Mouse (Mus musculus) hindbrain, embryonic 12.5 days (tissue): ENCODE measurements around the gene Pex11a. TPM values are rescaled to one million over a fixed set of nuclear protein-coding genes. Genes with fewer than 3 reads are reported as not detected.
"Not testable (repeated sequence)": the region's sequence is repeated elsewhere in the genome, so short reads cannot be mapped to it uniquely, and the experiment has no call there.

Source experiments
- ATAC-seq: fragments of 200-750 bp; cut with Nextera tagmentation; 2 replicates; pipeline ENCODE4 v1.8.0; 2017; ENCODE audit warnings: moderate TSS enrichment; ENCODE audit not compliant: low FRiP score
- H3K27ac ChIP-seq: fragments of 300-500 bp; sonication (generic); 2 replicates; pipeline ENCODE4 v1.5.1; 2016; ENCODE audit warnings: mild to moderate bottlenecking
- H3K27me3 ChIP-seq: fragments of 300-500 bp; sonication (generic); 2 replicates; pipeline ENCODE4 v1.6.1; 2016; ENCODE audit warnings: mild to moderate bottlenecking
- H3K36me3 ChIP-seq: fragments of 300-500 bp; sonication (generic); 2 replicates; pipeline ENCODE4 v1.6.1; 2016; ENCODE audit warnings: mild to moderate bottlenecking
- H3K4me1 ChIP-seq: fragments of 300-500 bp; sonication (generic); 2 replicates; pipeline ENCODE4 v1.6.1; 2016
- H3K4me2 ChIP-seq: fragments of 300-500 bp; sonication (generic); replicated peaks from 2 replicates; pipeline ENCODE4 v1.6.1; 2016; ENCODE audit warnings: mild to moderate bottlenecking
- H3K4me3 ChIP-seq: fragments of 300-500 bp; sonication (generic); 2 replicates; pipeline ENCODE4 v1.5.1; 2016; ENCODE audit warnings: mild to moderate bottlenecking
- H3K9ac ChIP-seq: fragments of 300-500 bp; sonication (generic); 2 replicates; pipeline ENCODE4 v1.6.1; 2016; ENCODE audit warnings: mild to moderate bottlenecking, moderate library complexity
- H3K9me3 ChIP-seq: fragments of 300-500 bp; sonication (generic); replicated peaks from 2 replicates; pipeline ENCODE4 v1.6.1; 2016; ENCODE audit warnings: mild to moderate bottlenecking
- WGBS: fragments of 180-500 bp; shearing (Covaris S2); methylation state at CpG from one replicate; pipeline ENCODE4 v1.1.7; 2016; 5-methylcytosine and 5-hydroxymethylcytosine counted together
- polyA plus RNA-seq: library from polyadenylated mRNA; unstranded; fragments of >200 nt; fragmentation: Nextera tagmentation; extraction: Ambion mirVana; gene quantifications from 2 replicates; pipeline ENCODE4 v1.2.1, GENCODE M21; 2016

Gene Pex11a
- 6.8 and 9.5 TPM in 2 replicates for polyA plus RNA-seq

- Histone ChIP-seq H3K9ac (peak within 1 kb of the TSS; percentile 66), H3K27me3 (0 out of 2 replicates have a peak, but pooled peaks cover 3% of the 10 kb centered on the region), H3K27ac (no peak within 1 kb of the TSS), H3K4me1 (peaks cover 8% of the 10 kb centered on the region), H3K9me3 (no peaks in the 10 kb centered on the region), H3K36me3 (no peaks in the 10 kb centered on the region), H3K4me2 (peak within 1 kb of the TSS; percentile 92), H3K4me3 (peak within 1 kb of the TSS; percentile 72)
- peak; percentile 81 for ATAC-seq
- 2% methylated on average over 46 of the region's 46 CpGs for WGBS
Measured at GRCm38 (mm10) chr7:79742659-79743536, at the start of gene Pex11a, which contains the start of gene Wdr93. TSS of gene Pex11a (minus strand) at chr7:79743131. TSS of gene Wdr93 (plus strand) at chr7:79743163.

DNA sequence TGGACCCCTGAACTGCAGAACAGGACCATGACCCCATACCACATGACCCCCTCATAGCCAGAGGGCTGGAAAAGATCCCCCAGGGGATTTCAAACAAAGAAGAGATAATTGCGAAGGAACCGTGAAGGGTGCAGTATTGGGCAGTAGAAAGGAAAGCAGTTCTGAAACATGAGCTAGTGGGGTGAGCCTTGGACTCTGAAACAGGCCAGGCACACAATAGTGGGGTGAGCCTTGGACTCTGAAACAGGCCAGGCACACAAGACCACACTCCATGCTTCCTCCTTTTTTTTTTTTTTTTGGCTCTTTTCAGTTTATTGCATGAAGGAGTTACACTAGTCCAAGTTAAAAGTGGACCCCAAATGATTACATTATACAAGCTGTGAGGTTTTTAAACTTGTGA lies 46.9 kb upstream of the Pex11a start:
- not testable (repeated sequence) for H3K9me3 ChIP-seq, H3K4me3 ChIP-seq, H3K9ac ChIP-seq, H3K36me3 ChIP-seq, H3K27ac ChIP-seq, H3K4me2 ChIP-seq, ATAC-seq
- peaks cover 77% of the 10 kb centered on the region for H3K27me3 ChIP-seq
- peaks cover 15% of the 10 kb centered on the region for H3K4me1 ChIP-seq
- 43% methylated on average over 2 of the region's 2 CpGs for WGBS

DNA sequence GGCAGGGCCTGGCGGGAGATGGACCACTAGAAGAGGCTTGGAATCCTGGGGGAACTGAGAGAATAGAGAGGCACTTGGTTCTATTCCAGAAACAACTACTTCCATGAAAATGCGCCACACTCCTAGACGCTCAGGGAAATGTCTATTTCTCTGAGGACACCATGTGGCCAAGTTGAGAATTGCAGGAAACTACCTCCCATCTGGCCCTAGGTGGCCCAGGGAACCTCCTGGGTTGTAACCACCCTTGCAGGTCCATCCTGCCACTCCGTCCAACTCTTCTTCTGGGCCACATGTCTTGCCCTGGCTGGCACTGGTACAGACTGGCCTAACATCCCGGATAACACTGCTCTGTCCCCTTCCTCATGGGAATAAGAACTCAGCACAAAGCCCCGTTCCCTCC lies 43.4 kb upstream of the Pex11a start:
- no peak overlapping the region for H3K4me3 ChIP-seq
- no peak overlapping the region for H3K4me2 ChIP-seq
- H3K9ac ChIP-seq, result no peak overlapping the region
- H3K27ac ChIP-seq, result no peak overlapping the region
- H3K27me3 ChIP-seq, result peaks cover 41% of the 10 kb centered on the region
- no peaks in the 10 kb centered on the region for H3K36me3 ChIP-seq
- ATAC-seq, result 0 out of 2 replicates have a peak, but pooled peaks have one; percentile 52
- peaks cover 3% of the 10 kb centered on the region for H3K4me1 ChIP-seq
- no peaks in the 10 kb centered on the region for H3K9me3 ChIP-seq
- 23% methylated on average over 6 of the region's 6 CpGs for WGBS

DNA sequence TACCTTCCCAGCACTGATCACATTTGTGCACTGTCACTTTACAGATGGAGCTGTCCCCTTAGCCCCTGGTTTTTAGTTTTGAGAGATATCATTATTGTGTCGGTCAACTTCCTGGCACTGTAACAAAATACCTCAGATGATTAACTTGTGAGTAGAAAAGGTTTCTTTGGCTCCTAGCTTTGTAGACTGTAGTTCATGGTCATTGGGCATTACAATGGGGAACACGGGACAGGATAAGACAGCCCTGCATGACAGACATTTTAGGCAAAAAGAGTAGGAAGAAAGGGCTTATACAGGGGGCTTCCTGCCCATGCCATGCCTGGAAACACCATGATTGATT lies 39.6 kb upstream of the Pex11a start:
- H3K4me1 ChIP-seq, result 0 out of 2 replicates have a peak, but pooled peaks cover 2% of the 10 kb centered on the region
- no peak for ATAC-seq
- H3K9me3 ChIP-seq, result no peaks in the 10 kb centered on the region
- WGBS, result 77% methylated on average over 2 of the region's 2 CpGs
- no peak overlapping the region for H3K4me3 ChIP-seq
- H3K27ac ChIP-seq, result no peak overlapping the region
- no peaks in the 10 kb centered on the region for H3K36me3 ChIP-seq
- no peak overlapping the region for H3K9ac ChIP-seq
- peaks cover 19% of the 10 kb centered on the region for H3K27me3 ChIP-seq
- H3K4me2 ChIP-seq, result no peak overlapping the region

DNA sequence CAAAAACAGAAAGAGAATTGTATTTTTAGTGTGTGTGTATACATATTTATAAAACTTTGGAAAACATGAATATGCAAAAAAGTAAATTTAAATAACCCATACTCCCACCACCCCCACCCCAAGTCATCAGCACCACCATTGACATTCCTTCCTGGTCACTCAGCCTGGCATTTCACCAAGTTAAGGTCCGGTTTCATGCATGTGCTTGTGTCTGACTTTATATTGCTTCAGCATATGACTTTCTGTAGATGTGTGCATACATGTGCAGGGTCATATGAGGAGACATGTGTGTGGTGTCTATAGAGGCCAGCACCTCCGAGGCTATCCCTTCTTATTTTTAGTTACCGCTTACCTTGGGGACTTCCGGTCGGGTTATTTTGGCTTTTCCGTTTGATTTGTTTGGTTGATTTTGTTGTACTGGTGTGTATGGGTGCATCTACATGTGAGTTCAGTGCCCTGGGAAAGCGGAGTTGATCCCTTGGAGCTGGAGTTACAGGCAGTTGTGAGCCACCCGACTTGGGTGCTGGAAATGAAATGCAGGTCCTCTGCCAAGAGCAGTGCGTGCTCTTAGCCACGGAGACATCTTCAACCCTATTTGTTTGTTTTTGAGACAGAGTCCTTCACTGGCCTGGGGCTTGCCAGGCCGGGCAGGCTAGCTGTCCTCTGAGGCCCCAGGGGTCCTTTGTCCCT lies 39.0 kb upstream of the Pex11a start:
- no peak for ATAC-seq
- H3K36me3 ChIP-seq, result no peaks in the 10 kb centered on the region
- WGBS, result 76% methylated on average over 11 of the region's 11 CpGs

GRCm38 (mm10) chr7:79780647-79781626 lies 38.0 kb upstream of the Pex11a start:
- Histone ChIP-seq H3K4me2 (peak overlapping the region; percentile 37), H3K4me3 (no peak overlapping the region), H3K9me3 (no peaks in the 10 kb centered on the region), H3K27ac (no peak overlapping the region), H3K4me1 (0 out of 2 replicates have a peak, but pooled peaks cover 2% of the 10 kb centered on the region), H3K27me3 (peaks cover 13% of the 10 kb centered on the region), H3K9ac (no peak overlapping the region), H3K36me3 (no peaks in the 10 kb centered on the region)
- WGBS, result 30% methylated on average over 16 of the region's 16 CpGs
- 0 out of 2 replicates have a peak, but pooled peaks have one; percentile 40 for ATAC-seq

More for the DNA sequence above, 39.0 kb upstream of the Pex11a start:
- Histone ChIP-seq H3K27me3 (peaks cover 13% of the 10 kb centered on the region), H3K4me1 (0 out of 2 replicates have a peak, but pooled peaks cover 2% of the 10 kb centered on the region), H3K4me3 (no peak overlapping the region), H3K9me3 (no peaks in the 10 kb centered on the region), H3K9ac (no peak overlapping the region), H3K4me2 (no peak overlapping the region), H3K27ac (no peak overlapping the region)

DNA sequence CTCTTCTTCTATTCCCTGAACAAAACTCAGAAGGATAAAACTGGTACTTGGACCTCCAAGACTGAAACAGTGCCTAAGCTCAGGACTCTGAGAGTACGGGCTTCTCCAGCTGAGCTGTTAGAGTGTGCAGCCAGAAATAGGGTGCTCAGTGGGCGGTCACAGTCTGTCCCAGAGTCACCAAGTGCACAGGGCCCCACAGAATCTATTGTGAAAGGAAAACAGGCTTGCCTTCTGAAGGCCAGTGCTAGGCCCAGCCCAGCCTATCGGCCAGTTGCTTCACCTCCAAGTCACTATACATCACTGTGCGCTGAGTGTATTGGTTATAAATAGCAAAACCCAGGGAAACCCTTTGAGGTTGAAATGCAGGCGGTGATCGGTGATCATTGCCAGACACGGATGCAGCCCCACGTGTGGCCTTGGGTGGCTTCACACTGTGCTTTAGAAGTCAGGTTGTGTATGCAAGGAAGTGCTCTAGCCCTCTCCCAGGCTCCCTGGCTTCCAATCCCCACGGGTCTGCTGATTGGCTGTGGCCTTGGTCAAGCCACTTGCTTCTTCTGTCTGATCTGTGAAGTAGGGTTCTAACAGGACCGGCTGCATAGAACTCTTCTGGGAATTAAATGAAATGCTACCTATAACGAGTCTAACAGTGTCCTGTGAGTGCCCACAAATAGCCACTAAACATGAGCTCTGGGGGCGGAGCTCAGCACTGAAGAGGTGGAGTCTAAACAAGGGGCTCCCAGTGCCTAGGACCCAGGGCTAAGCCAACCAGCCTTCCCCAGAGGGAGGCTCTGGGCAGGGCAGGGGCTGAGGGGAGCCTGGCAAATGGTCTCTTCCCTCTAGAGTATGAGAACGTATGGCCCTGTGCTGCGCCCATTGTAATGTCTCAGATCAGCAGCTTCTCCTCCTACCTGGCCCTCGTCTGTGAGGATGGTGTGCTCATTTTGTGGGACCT lies 28.9 kb upstream of the Pex11a start:
- no peak overlapping the region for H3K27ac ChIP-seq
- no peaks in the 10 kb centered on the region for H3K4me1 ChIP-seq
- H3K4me2 ChIP-seq, result no peak overlapping the region
- WGBS, result 41% methylated on average over 15 of the region's 15 CpGs
- H3K4me3 ChIP-seq, result no peak overlapping the region
- no peak for ATAC-seq
- H3K9me3 ChIP-seq, result no peaks in the 10 kb centered on the region
- H3K9ac ChIP-seq, result no peak overlapping the region
- no peaks in the 10 kb centered on the region for H3K36me3 ChIP-seq
- peaks cover 5% of the 10 kb centered on the region; the same call in 1 of the 2 replicates for H3K27me3 ChIP-seq

- Histone ChIP-seq H3K27ac (no peak overlapping the region), H3K4me1 (no peaks in the 10 kb centered on the region), H3K27me3 (no peaks in the 10 kb centered on the region), H3K4me3 (no peak overlapping the region), H3K9ac (no peak overlapping the region), H3K36me3 (no peaks in the 10 kb centered on the region), H3K9me3 (no peaks in the 10 kb centered on the region), H3K4me2 (no peak overlapping the region)
- 88% methylated on average over 3 of the region's 3 CpGs for WGBS
- no peak for ATAC-seq
Measured at GRCm38 (mm10) chr7:79769664-79770063, 26.7 kb upstream of the Pex11a start.

- H3K27me3 ChIP-seq, result no peaks in the 10 kb centered on the region
- WGBS, result 38% methylated on average over 1 of the region's 1 CpGs
Measured at GRCm38 (mm10) chr7:79765991-79766390, 23.1 kb upstream of the Pex11a start.

GRCm38 (mm10) chr7:79762106-79762505 lies 19.2 kb upstream of the Pex11a start:
- Histone ChIP-seq H3K4me1 (no peaks in the 10 kb centered on the region), H3K36me3 (no peaks in the 10 kb centered on the region), H3K27me3 (no peaks in the 10 kb centered on the region), H3K27ac (no peak overlapping the region), H3K9ac (no peak overlapping the region), H3K4me3 (no peak overlapping the region), H3K9me3 (no peaks in the 10 kb centered on the region), H3K4me2 (no peak overlapping the region)
- no peak for ATAC-seq
- 77% methylated on average over 8 of the region's 8 CpGs for WGBS

More at GRCm38 (mm10) chr7:79765991-79766390, 23.1 kb upstream of the Pex11a start:
- H3K27ac ChIP-seq, result no peak overlapping the region
- H3K9me3 ChIP-seq, result no peaks in the 10 kb centered on the region
- H3K4me1 ChIP-seq, result no peaks in the 10 kb centered on the region
- H3K36me3 ChIP-seq, result no peaks in the 10 kb centered on the region
- H3K4me2 ChIP-seq, result no peak overlapping the region
- no peak for ATAC-seq
- no peak overlapping the region for H3K9ac ChIP-seq
- no peak overlapping the region for H3K4me3 ChIP-seq
